Mouse (Mus musculus) olfactory bulb, adult 2 months (tissue): Measurements from ENCODE around the gene Ifit2.

ENCODE experiments used
- CTCF ChIP-seq: fragments of 200-500 bp; IDR thresholded peaks from 2 replicates; pipeline ENCODE4 v1.5.1; 2012; ENCODE audit warnings: low read depth, mild to moderate bottlenecking, low read length, moderate library complexity; ENCODE audit not compliant: insufficient read depth
- POLR2A ChIP-seq: fragments of 200-500 bp; IDR thresholded peaks from 2 replicates; pipeline ENCODE4 v1.6.1; 2012; ENCODE audit warnings: mild to moderate bottlenecking, low read depth, low read length, moderate library complexity; ENCODE audit not compliant: insufficient read depth

DNA sequence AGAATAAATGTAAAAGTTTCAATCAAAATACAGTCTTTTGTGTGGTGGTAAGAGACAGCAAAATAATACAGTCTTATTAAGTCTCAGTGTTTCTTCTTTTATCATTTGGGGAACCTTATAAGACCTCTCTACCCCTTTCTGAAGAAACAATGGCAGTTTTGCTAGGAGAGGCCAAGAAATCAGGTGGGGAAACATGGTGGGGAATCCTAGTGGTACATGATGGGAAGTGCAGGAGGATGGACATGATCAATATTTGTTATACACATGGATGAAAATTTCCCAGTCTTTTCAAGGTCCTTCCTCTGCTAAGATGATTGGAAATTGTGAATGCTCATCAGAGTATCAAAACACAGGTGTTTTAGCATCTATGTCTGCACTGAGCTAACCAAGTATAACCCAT, 38.5 kb downstream of the Ifit2 start:
- no peak for TF ChIP-seq CTCF
- no peak for TF ChIP-seq POLR2A
